Mouse (Mus musculus) retina, embryonic 14.5 days (tissue): ENCODE results near the gene Etnk2.

Experiments used
- DNase-seq: peaks from one replicate; pipeline ENCODE4 v3.0.0-alpha.2; 2015; ENCODE audit warnings: low spot score

Etnk2 gene

GRCm38 (mm10) chr1:133417113-133417512 lies 53.7 kb downstream of the Etnk2 start:
- DNase-seq, result no peak

DNA sequence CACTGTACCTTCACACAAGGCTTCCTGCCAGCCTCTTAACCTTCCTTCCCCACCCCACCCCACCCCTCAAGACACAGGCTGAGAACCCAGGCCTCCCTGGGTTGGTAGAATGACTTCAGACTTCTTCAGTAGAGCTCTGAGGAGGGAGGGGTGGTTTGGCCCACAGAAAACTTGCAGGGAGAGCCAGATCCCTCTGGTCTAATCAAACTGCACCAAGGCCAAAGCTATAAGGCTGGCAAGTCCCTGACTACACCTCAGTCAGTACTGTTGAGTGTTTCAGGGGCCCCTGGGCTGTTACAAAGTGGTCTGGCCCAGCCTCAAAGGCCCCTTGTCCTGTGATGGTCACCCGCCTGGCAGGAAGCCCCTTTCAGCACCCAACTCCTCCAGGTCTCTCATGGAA lies 54.2 kb downstream of the Etnk2 start:
- DNase-seq, result no peak

GRCm38 (mm10) chr1:133418164-133418800 lies 54.9 kb downstream of the Etnk2 start:
- peak; percentile 49 for DNase-seq

- DNase-seq, result no peak
These were observed 55.9 kb downstream of the Etnk2 start for GRCm38 (mm10) chr1:133419178-133419834.

DNA sequence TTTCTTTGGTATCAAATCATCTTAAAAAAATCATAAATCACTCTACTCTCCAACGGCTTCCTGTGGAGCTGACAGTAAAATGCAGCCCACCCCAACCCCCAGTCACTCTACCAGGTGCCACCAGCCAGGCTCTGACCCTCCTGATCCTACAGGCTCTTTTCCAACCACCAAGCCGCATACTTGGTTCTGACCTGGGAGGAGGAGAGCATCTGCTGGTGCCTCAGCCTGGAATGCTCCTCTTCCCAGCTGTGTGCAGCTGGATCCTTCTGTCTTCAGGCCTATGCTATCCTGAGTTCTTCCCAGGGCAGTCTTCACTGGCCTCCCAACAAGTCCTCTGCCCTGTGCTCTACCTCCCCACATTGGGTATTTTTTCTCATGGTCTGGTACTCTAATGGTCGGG lies 57.1 kb downstream of the Etnk2 start:
- no peak for DNase-seq

DNA sequence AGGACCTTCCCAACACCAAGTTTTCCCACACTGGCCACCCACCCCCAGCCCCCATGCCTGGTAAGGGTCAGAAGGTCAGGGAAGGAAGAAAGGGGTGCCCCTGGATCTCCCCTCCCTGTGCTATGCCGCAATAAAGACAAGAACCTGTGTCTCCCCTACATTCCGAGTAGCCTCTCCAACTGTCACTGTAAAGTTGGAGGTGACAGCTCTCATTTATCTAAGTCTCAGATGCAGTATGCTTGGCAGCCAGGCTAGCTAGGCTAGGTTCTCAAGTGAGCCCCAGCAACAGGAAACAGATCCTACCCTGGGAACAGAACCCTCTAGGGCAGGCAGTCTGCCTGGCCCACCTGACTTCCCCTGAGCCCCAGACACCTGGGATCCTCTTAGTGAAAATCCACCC lies 57.7 kb downstream of the Etnk2 start:
- no peak for DNase-seq

- DNase-seq, result no peak
These were observed 58.7 kb downstream of the Etnk2 start for GRCm38 (mm10) chr1:133421975-133422570.

DNA sequence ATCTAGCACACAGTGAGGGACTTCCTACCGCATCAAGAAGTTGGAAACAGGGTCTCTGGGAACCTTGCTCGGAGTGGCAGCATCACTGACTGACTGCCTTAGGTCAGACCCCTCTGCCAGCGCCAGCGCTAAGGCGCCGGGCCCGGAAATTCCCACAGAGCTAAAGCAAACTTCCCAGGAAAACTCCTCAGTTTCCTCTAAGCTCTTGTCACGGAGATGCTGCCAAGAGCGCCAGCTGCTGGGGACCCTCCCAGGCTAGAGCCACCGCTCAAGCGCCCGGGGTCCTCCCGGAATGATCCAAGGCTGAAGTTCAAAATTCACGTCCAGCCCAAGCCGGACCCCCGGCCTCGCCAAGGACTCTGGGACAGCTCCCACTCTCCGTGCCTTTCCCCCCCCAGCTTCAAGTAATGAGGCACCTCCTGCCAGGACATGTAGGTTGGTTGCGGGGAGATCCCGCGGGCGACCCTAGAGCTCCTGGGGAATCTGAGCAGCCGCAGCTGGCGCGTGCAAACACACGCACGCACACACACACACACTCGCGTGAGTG lies 59.3 kb downstream of the Etnk2 start:
- DNase-seq, result peak; percentile 61

DNA sequence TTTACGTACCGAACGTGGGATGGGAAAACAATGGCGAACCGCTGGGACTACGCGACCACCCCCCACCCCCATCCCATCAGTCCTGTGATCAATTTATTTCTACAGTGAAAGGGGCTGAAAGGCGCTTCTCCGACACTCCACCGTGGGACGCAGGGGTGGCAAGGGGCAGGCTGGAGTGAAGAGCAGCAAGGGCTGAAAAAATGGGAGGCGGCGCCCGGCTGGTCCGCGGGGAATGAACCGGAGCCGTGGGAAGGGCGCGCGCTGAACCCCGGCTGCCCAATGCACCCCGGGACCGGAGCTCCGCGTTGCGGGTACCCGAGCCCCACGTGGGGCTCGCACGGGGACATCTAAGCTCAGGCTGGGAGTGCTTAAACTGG lies 59.8 kb downstream of the Etnk2 start:
- no peak for DNase-seq

DNA sequence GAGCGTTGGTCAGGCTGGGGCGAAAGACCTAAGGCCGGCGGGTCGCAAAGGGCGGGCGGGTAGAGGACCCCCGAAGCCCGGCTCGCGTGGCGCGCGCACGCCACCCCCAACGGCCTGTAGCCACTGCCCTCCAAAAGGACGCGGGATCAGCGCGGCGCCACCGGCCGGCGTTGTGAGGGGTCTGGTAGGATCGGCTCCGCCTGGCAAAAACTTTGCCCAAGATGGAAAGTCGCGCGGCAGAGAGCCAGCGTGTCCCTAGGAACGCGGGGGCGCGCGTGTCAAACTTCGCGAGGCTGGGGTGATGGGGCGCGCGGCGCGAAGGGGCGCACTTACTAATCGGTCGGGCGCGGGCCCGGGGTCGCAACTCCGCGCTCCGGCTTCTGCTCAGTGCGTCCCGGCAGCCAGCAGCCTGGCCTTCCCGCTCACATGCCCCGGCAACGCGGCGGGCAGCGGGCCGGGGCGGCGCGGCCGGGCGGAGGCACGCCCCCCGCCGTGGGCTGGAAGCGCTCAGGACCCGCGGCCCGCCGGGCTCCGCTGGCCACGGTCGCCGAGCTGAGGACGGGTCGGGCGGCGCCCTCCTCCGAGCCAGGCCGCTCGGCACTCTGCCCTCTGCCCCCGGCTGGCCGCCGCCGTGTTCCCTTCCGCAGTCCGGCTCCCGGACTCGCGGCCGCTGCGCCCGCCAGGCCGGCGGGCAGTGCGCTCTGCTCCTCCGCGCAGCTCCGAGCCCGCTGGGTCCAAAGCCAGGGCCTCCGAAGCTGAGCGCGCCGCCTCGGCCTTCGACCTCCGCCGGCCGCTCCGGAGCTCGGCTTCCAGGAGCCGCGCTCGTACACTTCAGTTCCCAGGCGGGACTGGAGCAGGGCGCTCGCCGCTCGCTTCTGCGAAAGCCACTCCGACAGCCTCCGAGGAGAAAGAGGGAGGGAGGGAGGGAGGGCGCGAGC lies 60.4 kb downstream of the Etnk2 start, which contains the start of gene Sox13:
Sox13 (minus strand) TSS at position 835 of the 938 bp plus-strand sequence.
- peak; percentile 74 for DNase-seq

DNA sequence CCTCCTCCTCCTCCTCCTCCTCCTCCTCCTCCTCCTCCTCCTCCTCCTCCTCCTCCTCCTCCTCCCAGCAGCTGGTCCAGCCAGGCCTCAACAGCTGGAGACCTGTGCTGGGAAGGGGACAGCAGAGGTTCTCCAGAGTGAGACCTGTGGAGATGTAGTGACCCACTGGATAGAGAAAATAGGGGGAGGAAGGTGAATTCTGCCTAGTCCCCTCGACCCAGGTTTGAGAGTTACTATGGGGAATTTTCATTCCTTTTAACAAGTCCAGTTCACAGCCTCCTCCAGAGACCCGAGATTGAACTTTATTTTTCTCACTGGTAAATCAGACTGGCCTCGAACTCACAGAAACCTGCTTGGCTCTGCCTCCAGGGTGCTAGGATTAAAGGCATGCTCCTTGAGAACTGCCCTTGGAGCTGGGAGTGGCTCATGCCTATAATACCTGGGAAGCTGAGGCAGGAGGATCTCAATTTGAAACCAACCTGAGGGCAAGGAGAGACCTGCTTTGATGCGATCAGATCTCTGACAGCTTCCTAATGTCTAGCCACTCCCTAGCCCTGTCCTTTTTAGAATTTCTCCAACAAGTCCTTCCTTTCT lies 61.3 kb downstream of the Etnk2 start:
- DNase-seq, result no peak
